Mouse (Mus musculus) layer of hippocampus, postnatal 14 days (tissue): Measurements from ENCODE around the gene Tmem161b. TPM values are rescaled to one million over a fixed set of nuclear protein-coding genes. Genes with fewer than 3 reads are reported as not detected.
A peak's percentile ranks its signal among the peaks of the same experiment; 100 is the strongest.

Source experiments
- DNase-seq, 2 experiments: peaks; one replicate each; pipeline ENCODE4 v3.0.0; 2021 to 2022; ENCODE audit warnings: low spot score in 2 of 2, mixed read lengths in 1 of 2
- microRNA-seq, 2 experiments: library from miRNA; unstranded; fragments of <30 nt; microRNA quantifications; one replicate each; pipeline ENCODE4 v1.2.0; 2021
- total RNA-seq, 2 experiments: library from RNA; stranded (reverse); gene quantifications; 2 replicates each; pipeline ENCODE4 v1.2.3; 2021

The Tmem161b gene
- total RNA-seq, 2 experiments from 2014 or later = 30.2 to 32.3 TPM

DNA sequence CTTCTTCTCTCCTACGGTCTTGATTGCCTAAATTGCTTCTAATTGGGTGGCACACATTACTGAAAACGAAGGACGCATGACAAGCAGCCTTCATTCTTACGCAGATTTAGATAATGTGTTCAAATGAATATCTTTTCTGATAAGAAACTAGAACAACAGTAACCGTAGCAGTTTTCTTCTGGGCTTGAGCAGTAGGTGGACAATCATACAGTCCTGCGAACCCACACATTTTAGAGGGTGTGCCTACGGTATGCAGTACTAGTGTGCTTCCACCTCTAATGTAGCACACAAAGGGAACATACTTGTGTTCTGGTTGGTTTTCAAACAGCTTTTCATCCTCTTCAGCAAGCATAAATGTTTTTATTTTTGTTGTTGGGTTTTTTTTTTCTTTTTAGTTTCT lies 122.6 kb downstream of the Tmem161b start:
- peak in 1 of 2 experiments; percentile 41 for DNase-seq

DNA sequence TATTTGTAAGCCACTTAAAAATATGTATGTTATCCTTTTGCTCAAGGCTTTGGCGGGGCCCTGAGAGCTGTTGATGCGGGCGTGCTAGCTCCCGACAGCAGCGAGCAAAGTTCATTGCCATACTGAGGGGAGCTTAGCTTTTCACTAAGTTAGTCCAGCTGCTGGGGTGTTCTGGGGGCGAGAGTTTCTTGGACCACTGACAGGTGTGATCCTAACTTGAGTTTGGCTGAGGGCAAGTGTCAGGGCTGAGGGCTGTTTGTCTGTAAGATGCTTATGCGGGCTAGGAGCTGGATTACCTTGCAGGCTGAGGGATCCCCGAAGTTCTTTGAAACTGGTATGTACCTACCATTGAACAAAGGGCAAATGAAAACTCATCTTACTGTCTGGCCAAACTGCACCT lies 123.0 kb downstream of the Tmem161b start:
- peak in 1 of 2 experiments; percentile 65 for DNase-seq

Small RNAs within 50 kb of the gene (microRNA-seq; reads per million reads assigned to microRNA genes)
- gene Gm24331 = 0 reads per million in 2 experiments
